Mouse (Mus musculus) C2C12 (cell line): ENCODE measurements around the gene Tac2.

Experiments used
- CEBPB ChIP-seq: IDR thresholded peaks from one replicate; pipeline ENCODE4 v1.6.1; 2011; ENCODE audit warnings: low read depth, mild to moderate bottlenecking, control low read depth, moderate library complexity
- CTCF ChIP-seq: IDR thresholded peaks from one replicate; pipeline ENCODE4 v1.5.1; 2011; ENCODE audit not compliant: control insufficient read depth, insufficient read depth, insufficient read length
- FOSL1 ChIP-seq: IDR thresholded peaks from one replicate; pipeline ENCODE4 v1.8.0; 2011; ENCODE audit warnings: mild to moderate bottlenecking, low read length; ENCODE audit not compliant: poor library complexity, insufficient read depth, severe bottlenecking
- MAX ChIP-seq: IDR thresholded peaks from one replicate; pipeline ENCODE4 v1.6.1; 2011; ENCODE audit warnings: mild to moderate bottlenecking, control low read depth
- MYOD1 ChIP-seq: IDR thresholded peaks from one replicate; pipeline ENCODE4 v1.6.1; 2011; ENCODE audit warnings: low read depth; ENCODE audit not compliant: control insufficient read depth, insufficient read length
- MYOG ChIP-seq: IDR thresholded peaks from one replicate; pipeline ENCODE4 v1.6.1; 2011; ENCODE audit not compliant: control insufficient read depth, insufficient read length; ENCODE audit errors: extremely low read depth
- USF1 ChIP-seq: IDR thresholded peaks from one replicate; pipeline ENCODE4 v1.6.1; 2011; ENCODE audit warnings: low read depth, mild to moderate bottlenecking, control low read depth, moderate library complexity

GRCm38 (mm10) chr10:127736916-127737315, 12.6 kb downstream of the Tac2 start:
- TF ChIP-seq CTCF (no peak), USF1 (no peak), MYOD1 (no peak), MYOG (no peak), MAX (no peak), CEBPB (no peak), FOSL1 (no peak)
